Mouse (Mus musculus) adrenal gland, postnatal 10 days (tissue): ENCODE results near the gene Myrf. TPM values are rescaled to one million over a fixed set of nuclear protein-coding genes. Genes with fewer than 3 reads are reported as not detected.

ENCODE experiments used
- DNase-seq: peaks from one replicate; pipeline ENCODE4 v3.0.0; 2021; ENCODE audit warnings: mixed read lengths
- long read RNA-seq, 2 experiments: library from polyadenylated mRNA; stranded (forward); transcript quantifications; one replicate each; pipeline ENCODE4 v2.0.0; 2021
- total RNA-seq, 2 experiments: library from RNA; stranded (reverse); gene quantifications; 2 replicates each; pipeline ENCODE4 v1.2.3; 2021

Myrf gene
- 1 to 10 TPM; 4.9 to 6.4 TPM for total RNA-seq
- long read RNA-seq, experiment 1, partial matches to known transcripts = 0 of 2 reads
- long read RNA-seq, experiment 1, other reads (novel, unspliced or antisense) = 2 of 2 reads
- long read RNA-seq, experiment 2 = 0 reads

- DNase-seq = peak; percentile 92
Measured at GRCm38 (mm10) chr19:10240654-10241305, at the start of gene Myrf. TSS of gene Myrf (minus strand) at chr19:10240748.

- no peak for DNase-seq
Measured at GRCm38 (mm10) chr19:10289609-10290150, 49.1 kb upstream of the Myrf start.

GRCm38 (mm10) chr19:10288125-10289040, 47.8 kb upstream of the Myrf start:
- no peak for DNase-seq

- no peak for DNase-seq
Measured at GRCm38 (mm10) chr19:10286458-10286872, 45.9 kb upstream of the Myrf start.

- peak; percentile 33 for DNase-seq
Measured at GRCm38 (mm10) chr19:10280771-10281540, 40.4 kb upstream of the Myrf start.

- no peak for DNase-seq
Measured at GRCm38 (mm10) chr19:10279668-10280067, 39.1 kb upstream of the Myrf start.

- DNase-seq = peak; percentile 34
Measured at GRCm38 (mm10) chr19:10278669-10279324, 38.2 kb upstream of the Myrf start.

GRCm38 (mm10) chr19:10277759-10278158, 37.2 kb upstream of the Myrf start:
- peak; percentile 65 for DNase-seq

GRCm38 (mm10) chr19:10277331-10277730, 36.8 kb upstream of the Myrf start:
- no peak for DNase-seq

GRCm38 (mm10) chr19:10276483-10277144, 36.1 kb upstream of the Myrf start:
- no peak for DNase-seq

GRCm38 (mm10) chr19:10274056-10274455, 33.5 kb upstream of the Myrf start:
- DNase-seq = no peak

- DNase-seq = peak; percentile 27
Measured at GRCm38 (mm10) chr19:10272746-10273145, 32.2 kb upstream of the Myrf start.

GRCm38 (mm10) chr19:10271592-10271991, 31.0 kb upstream of the Myrf start:
- no peak for DNase-seq

- no peak for DNase-seq
Measured at GRCm38 (mm10) chr19:10270356-10270755, 29.8 kb upstream of the Myrf start.

- no peak for DNase-seq
Measured at GRCm38 (mm10) chr19:10268851-10269250, 28.3 kb upstream of the Myrf start.

GRCm38 (mm10) chr19:10267953-10268352, 27.4 kb upstream of the Myrf start:
- DNase-seq = no peak

GRCm38 (mm10) chr19:10267057-10267456, 26.5 kb upstream of the Myrf start:
- DNase-seq = peak; percentile 38

- peak; percentile 88 for DNase-seq
Measured at GRCm38 (mm10) chr19:10266196-10266850, 25.8 kb upstream of the Myrf start.

GRCm38 (mm10) chr19:10261369-10261768, 20.8 kb upstream of the Myrf start:
- no peak for DNase-seq

GRCm38 (mm10) chr19:10258279-10259011, 17.9 kb upstream of the Myrf start:
- peak; percentile 89 for DNase-seq
